Mouse (Mus musculus) frontal cortex, postnatal 14 days (tissue): Measurements from ENCODE around the gene Dcps.

ENCODE experiments used
- DNase-seq, 2 experiments: peaks; one replicate each; pipeline ENCODE4 v3.0.0; 2022; ENCODE audit warnings: low spot score in 2 of 2

The Dcps gene

GRCm38 (mm10) chr9:35131637-35132397 is 44.0 kb downstream of the Dcps start:
- no peak for DNase-seq

- DNase-seq, result no peak
These were observed 46.9 kb downstream of the Dcps start for GRCm38 (mm10) chr9:35128995-35129418.

GRCm38 (mm10) chr9:35128564-35128963 is 47.3 kb downstream of the Dcps start:
- DNase-seq, result no peak

GRCm38 (mm10) chr9:35127561-35127960 is 48.3 kb downstream of the Dcps start:
- no peak for DNase-seq

GRCm38 (mm10) chr9:35127147-35127546 is 48.7 kb downstream of the Dcps start:
- DNase-seq, result no peak

GRCm38 (mm10) chr9:35124678-35124955 is 51.2 kb downstream of the Dcps start:
- DNase-seq, result no peak

GRCm38 (mm10) chr9:35123804-35124677 is 51.8 kb downstream of the Dcps start:
- DNase-seq, result no peak

- DNase-seq, result no peak
These were observed 52.4 kb downstream of the Dcps start for GRCm38 (mm10) chr9:35123456-35123803.

- DNase-seq, result no peak
These were observed 53.2 kb downstream of the Dcps start for GRCm38 (mm10) chr9:35122551-35123266.

- no peak for DNase-seq
These were observed 56.7 kb downstream of the Dcps start, which contains the start of gene St3gal4 for GRCm38 (mm10) chr9:35119168-35119567. Gene St3gal4, minus strand, starts transcription at chr9:35119268.

GRCm38 (mm10) chr9:35118563-35118962 is 57.3 kb downstream of the Dcps start:
- DNase-seq, result no peak

GRCm38 (mm10) chr9:35117384-35118295 is 58.2 kb downstream of the Dcps start:
- DNase-seq, result no peak

- peak; percentile 50 to 57 for DNase-seq
These were observed 59.2 kb downstream of the Dcps start for GRCm38 (mm10) chr9:35116391-35117381.

- no peak for DNase-seq
These were observed 60.1 kb downstream of the Dcps start for GRCm38 (mm10) chr9:35115804-35116203.

GRCm38 (mm10) chr9:35115299-35115698 is 60.6 kb downstream of the Dcps start:
- no peak for DNase-seq

GRCm38 (mm10) chr9:35114234-35114633 is 61.6 kb downstream of the Dcps start:
- DNase-seq, result no peak

GRCm38 (mm10) chr9:35111941-35112595 is 63.8 kb downstream of the Dcps start:
- DNase-seq, result no peak

- no peak for DNase-seq
These were observed 64.4 kb downstream of the Dcps start for GRCm38 (mm10) chr9:35111446-35111845.

- no peak for DNase-seq
These were observed 65.3 kb downstream of the Dcps start for GRCm38 (mm10) chr9:35110567-35110966.

- no peak for DNase-seq
These were observed 65.8 kb downstream of the Dcps start for GRCm38 (mm10) chr9:35110051-35110450.
